Mouse (Mus musculus): ENCODE measurements around the gene Agbl4. TPM values are rescaled to one million over a fixed set of nuclear protein-coding genes. Genes with fewer than 3 reads are reported as not detected.

Agbl4 gene
- polyA plus RNA-seq, 1 experiment: 0.05 TPM

DNA sequence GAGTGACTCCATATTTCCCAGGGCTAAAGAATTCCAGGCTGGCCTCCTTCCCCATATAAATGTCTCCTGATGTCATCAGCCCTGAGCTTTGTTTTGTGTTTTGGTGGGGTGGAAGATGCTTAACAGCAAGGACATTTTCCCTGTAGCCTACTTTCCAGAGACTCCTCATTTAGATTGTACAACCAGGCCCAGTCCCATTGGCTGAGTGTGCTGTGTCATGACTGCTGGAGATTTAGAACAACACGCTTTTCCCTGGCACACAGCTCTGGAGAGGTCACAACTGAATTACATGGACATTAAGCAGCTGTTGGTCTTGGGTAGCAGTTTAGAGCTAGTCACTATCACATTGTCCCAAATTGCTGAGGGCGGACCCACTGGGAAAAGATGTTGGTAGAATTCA lies 1033.7 kb downstream of the Agbl4 start:
- 83% methylated on average over 2 of the region's 2 CpGs for WGBS
- DNase-seq (ENCODE audit: low read depth, low spot score): no peak

DNA sequence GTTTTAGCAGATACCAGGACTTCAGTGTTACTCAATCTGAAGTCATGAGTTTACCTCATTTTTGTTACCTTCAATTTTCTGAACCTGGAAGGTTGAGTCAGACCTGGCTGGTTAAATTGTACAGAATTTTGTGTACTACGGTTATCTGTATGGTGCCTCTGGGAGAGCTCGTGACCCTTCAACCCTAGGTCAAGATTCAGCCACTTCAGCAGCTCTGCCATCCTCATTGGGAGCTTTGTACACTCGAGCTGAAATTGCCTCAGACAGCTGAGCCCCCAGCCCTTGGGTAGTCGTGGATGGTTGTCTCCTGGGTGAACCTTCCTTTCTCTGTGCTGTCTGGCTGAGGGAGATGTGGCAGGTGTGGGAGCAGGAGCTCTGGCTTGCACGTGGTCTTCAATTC lies 1034.6 kb downstream of the Agbl4 start:
- DNase-seq (ENCODE audit: low read depth, low spot score): no peak
- WGBS: 55% methylated on average over 5 of the region's 5 CpGs

DNA sequence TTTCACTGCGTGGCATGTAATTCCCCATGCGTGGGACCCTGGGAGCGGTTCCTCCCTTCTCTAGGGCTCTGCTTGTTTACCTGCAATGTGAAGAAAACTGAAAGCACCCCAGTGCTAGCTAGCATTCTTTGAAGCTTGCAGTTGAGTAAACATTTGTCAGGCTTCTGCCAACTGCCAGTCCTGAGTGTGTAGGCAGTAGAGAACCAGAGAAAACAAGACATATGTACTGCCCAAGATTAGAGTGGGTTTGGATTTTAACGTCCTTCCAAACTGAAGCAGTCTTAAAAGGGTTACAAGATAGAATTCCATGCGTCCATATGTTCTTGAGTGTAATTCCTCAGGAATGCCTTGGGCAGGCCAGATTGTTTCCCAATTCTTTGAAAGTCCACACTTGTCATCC lies 1035.0 kb downstream of the Agbl4 start:
- WGBS: 61% methylated on average over 5 of the region's 5 CpGs
- DNase-seq (ENCODE audit: low read depth, low spot score): no peak

DNA sequence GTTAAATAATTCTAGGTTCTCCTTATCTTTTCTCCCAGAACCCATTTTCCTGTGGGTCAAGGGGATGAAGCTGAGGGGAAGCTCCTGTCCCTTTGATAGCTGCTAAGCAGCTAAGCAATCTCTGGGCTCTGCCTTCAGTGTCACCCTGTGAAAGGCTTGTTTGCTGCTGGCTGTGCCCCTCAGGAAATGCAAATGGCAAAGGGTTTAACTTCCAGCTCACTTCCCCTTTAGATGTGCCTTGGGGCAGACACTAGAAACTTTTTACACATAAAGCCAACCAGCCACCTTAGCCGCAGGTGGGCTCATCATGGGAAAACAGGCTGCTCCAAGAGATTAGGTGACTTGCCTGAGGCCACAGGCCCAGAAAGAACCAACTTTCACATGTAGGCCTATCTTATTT lies 1044.2 kb downstream of the Agbl4 start:
- WGBS: 87% methylated on average over 1 of the region's 1 CpGs
- DNase-seq (ENCODE audit: low read depth, low spot score): no peak

DNA sequence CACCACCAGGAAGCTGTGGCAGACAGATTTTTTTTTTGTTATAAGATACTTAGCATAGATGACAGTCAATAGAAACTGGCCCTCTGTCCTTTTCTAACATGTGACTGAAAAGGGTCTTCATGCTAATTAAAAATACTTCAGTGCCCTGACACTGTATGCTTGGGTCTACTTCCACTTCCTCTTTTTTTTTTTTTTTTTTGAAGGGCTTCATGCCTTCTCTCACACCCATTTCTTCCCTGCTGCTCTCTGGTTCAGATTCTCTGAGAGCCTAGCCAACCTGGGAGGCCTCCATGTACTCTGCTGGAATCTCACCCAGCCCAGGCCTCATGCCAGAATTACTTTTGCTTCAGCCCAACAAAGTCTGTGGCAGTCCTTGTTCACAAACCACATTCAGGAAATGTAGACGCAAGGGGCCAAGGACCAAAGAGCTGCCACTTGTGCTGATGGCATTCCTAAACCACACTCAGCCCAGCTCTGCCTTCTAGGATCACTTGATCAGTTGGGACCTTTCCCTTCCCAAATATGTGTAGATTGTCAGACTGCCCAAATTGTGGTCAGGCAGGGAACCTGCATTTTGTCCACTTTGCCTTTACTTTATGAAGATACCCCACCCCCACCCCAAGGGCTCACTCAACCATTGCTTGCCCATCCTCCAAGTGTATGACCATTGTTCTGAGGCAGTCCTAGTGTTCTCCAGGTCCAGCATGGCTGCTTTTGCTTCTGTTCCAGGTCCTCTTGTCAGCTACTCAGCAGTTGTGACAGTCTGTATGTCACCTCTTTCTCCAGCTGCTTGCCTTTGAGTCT lies 1045.2 kb downstream of the Agbl4 start:
- no peak for DNase-seq (ENCODE audit: low read depth, low spot score)

DNA sequence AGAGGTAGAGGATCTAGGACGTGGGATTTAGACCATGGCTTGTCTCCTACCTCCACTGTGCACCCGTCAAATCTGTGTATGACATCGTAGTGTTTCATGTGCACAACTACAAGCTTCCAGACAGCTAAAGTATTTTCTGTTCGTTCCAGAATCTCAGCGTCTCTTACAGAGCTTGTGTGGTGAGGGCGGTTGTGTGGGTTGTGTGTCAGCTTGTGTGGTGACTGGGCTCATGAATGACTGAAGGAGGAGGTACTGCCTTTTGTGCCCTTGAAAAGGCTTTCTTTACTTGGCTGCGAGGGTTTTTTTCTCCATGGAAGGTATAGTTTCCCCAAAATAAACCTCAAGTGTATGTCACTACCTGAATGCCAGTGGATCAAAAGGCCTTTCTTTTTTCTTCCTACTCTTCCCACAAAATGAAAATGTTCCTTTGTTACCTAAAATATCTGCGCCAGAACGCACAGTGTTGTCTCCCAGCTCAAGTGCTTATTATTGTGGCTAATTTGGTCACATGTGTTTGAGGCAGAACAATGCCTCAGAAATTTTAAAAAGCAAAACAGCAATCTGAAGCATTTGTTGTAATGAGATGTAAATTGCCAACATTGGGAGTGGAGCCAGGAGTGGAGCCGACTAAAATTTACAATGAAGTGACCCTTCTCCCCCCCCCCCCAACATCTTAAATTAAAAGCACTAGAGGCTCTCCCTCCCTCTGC lies 1046.6 kb downstream of the Agbl4 start:
- DNase-seq (ENCODE audit: low read depth, low spot score): no peak
- 79% methylated on average over 10 of the region's 10 CpGs for WGBS

More for the DNA sequence above, 1045.2 kb downstream of the Agbl4 start:
- WGBS: 49% methylated on average over 1 of the region's 1 CpGs

DNA sequence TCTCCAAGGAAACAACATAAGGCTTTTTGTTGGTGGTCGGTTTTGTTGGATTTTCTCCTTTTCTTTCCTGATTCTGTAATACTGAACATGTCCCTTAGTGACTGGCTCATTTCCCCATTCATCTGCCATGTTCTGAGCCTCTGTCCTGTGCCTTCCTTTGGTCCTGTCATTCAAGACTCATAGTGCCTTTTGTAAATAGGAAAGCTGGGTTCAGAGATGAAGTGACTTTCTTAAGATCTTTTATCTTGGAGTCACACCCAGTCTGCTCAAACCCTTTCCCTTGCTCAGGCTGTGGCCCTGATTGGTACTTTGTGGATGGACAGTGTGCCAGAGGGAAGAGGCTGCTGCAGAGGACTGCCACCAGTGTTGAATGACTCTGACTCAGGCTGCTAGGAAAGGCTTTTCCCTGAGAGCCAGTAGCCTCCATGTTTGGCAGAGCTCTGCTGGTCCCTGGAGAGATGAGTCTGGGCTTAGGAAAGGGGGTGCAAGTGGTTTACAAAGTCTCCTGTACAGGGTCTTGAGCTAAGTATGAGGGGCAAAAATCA lies 1047.2 kb downstream of the Agbl4 start:
- 82% methylated on average over 1 of the region's 1 CpGs for WGBS
- no peak for DNase-seq (ENCODE audit: low read depth, low spot score)

DNA sequence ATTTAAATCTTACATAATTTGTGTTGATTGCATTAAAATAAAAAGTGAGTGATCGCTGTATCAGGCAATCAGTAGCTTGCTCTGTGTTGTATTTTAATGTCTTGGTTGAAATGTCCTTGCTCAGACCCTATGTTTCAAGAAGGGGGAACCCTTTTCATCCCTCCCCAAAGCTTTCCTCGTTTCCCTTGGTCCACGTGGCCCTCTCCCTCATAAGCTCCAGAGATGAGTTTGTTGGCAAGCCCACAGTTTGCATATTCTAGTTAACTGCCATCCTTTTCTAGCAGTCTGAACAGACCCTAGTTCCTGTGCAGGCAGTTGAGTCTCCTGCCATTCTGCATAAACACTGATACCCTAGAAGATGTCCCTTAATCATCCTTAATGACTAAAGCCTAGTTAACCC lies 1050.5 kb downstream of the Agbl4 start:
- no peak for DNase-seq (ENCODE audit: low read depth, low spot score)
- WGBS: 78% methylated on average over 3 of the region's 3 CpGs

DNA sequence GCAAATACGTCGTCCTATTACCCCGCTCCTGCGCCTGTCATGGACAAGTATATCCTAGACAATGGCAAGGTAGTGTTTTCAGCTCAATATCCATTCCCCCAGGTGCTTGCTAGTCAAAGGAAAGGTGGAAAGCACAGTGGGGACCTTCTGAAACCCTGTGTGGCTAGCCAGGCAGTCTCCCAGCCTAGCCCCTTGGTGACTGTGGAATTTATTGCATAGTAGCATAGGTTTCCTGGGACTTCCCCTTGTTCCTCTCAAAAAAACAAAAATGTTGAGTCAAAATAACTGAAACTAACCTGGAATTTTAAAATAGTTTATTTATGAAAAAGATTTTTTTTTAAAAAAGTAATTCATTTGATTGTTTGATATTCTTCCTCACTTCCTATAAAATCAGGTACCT lies 1051.1 kb downstream of the Agbl4 start:
- no peak for DNase-seq (ENCODE audit: low read depth, low spot score)
- 100% methylated on average over 4 of the region's 4 CpGs for WGBS

DNA sequence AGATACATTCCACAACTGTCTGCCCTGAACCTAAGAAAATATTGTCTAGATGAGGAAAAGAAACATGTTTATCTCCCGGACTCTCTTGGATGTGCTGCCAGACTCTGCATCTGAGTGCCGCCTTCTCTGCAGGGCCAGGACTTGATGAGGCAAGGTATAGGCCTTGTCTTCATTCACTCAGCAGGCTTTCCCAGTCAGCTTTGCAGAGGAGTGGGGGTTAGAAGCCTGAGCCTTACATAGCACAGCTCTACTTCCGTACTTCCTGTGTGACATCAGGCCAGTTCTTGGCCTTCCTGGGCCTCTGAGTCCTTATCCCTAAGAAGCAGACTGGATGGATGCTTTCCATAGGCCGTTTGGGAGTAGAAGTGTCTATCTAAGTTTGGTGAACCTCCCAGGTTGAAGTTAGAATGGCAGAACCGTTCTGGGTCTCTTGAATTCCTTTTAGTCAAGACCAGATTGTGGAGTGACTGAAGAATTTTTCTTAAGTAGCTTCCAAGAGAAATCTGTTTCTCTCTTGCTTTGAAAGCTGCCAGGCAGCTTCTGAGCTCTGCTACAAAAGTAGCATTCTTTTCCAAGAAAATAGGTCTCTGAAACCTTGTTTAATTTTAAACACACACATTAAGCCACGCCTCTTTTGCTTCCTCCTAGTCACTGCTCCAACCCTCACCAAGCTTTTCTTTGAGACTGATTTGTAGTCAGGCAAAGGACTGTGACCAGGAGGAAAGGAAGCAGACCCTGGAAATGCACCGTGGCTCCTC lies 1052.2 kb downstream of the Agbl4 start:
- WGBS: 55% methylated on average over 7 of the region's 7 CpGs
- DNase-seq (ENCODE audit: low read depth, low spot score): no peak

DNA sequence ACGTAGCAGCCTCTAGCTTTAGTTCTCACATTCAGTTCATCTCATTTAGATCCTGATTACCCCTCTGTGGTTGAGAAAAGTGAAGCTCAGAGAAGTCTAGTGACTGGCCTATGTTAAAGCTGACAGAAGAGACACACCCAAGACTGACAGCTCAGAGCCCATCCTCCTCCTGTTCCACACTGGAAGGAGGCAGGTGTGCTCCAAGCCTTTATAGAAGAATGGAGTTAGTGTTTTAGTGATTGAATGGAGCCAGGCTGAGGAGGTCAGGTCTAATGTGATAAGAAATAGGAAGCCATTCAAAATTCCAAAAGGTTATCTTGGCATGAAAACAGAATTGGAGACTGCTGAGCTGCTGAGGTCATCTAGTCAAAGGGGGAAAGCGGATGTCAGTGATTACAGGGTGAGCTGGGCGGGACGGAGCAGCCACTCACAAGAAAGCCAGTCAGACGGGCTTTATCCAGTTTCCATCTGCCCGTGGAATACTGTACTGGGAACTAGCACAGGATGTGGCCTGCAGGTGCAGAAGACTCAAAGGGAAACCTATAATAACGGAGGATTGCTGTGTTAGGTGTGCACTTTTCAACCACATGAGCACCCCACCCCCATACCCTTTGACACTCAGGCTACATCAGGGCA lies 1053.9 kb downstream of the Agbl4 start:
- 34% methylated on average over 7 of the region's 7 CpGs for WGBS
- DNase-seq (ENCODE audit: low read depth, low spot score): no peak

DNA sequence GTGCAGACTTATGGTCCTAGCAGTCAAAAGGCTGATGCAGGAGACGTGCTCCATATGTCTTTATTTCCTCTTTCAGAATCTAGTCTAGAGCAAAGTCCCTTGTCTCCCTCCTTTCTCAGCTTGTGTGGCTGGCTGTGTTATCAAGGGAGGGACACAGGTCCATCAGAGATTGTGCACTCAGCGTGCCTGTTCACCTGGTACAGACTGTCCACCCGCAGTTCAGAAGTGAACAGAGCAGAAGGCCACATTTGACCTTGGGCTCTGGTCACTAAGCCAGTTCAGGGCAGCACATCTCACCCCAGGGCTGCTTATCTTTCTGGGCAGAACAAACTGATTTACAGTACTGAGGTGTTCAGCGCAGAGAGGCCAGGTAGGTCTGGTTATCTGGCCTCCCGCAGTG lies 1054.7 kb downstream of the Agbl4 start:
- 55% methylated on average over 5 of the region's 5 CpGs for WGBS
- no peak for DNase-seq (ENCODE audit: low read depth, low spot score)

DNA sequence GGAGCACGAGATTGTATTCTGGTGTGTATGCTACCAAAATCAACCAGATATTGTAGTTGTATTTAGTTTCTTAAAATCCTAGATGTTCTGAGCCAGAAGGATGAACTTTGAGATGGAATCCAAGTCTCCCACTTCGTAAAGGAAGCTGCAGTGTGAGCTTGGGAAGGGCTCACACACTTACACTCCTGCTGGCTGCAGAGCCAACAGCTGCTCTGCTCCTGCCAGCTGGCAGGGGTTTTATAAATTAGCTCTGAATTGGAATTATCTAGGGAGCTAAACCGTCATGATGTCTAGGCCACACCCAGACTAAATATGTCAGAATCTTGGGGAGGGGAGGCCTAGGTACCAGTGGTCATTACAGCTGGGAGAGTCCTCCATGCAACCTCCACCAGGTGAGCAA lies 1055.8 kb downstream of the Agbl4 start:
- no peak for DNase-seq (ENCODE audit: low read depth, low spot score)
- WGBS: 54% methylated on average over 3 of the region's 3 CpGs

DNA sequence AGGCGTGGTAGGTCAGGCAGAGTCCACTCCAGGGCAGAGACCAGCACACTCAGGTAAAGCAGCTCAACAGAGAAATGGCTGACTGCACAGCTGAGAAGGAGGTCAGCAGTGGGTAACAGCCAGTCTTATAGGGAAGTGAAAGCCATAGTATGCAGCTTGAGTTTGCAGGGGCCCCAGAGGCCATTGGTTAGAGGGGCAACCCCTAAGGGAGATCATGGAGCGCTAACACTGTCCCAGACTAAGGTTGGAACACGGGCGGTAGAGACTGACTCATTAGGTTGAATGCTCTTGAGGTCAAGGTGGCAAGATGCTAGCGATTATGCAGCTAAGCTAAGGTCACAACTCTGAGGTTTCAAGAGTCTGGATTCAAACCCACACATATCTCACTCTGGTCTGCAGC lies 1058.2 kb downstream of the Agbl4 start:
- WGBS: 90% methylated on average over 5 of the region's 5 CpGs
- no peak for DNase-seq (ENCODE audit: low read depth, low spot score)

DNA sequence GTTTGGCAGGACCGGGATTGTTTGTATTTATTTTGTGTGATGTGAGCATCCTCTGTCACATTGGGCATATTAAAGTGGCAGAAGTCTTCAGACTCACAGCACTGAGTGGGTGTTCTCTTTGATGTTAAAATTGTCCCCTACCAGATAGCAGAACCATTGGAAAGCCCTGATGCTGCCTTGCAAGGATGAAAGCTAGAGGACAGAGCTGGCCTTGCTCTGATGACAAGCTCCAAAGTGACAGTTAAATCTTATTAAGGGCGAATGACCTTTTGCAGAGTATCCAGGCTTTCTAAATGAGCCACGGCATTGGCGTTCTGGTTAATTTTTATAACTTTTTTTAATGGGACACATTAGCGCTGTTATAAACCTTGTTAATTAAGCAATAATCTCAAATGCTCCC lies 1060.1 kb downstream of the Agbl4 start:
- 90% methylated on average over 5 of the region's 5 CpGs for WGBS
- DNase-seq (ENCODE audit: low read depth, low spot score): no peak

DNA sequence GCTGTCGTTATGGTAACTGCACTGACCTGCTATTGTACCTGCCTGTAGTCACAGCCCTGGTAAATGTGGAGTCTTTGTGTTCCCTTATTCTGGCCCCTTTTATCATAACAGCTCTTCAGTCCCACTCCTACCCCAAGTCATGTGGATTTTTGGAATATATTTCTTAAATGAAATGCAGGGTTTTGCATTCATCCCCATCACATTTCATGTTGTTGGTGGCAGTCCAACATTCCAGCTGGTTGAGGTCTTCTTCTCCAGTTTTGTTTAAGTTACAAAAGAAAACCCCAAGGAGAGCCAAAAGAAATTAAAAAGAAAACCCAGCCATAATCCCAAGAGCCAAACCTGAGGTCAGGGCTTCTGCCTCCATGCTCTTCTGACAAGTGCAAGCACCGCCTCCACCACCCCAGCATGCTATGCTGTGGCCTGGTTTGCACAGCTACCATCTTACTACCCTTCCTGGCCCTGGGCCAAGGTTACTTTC lies 1069.9 kb downstream of the Agbl4 start:
- WGBS: 74% methylated on average over 2 of the region's 2 CpGs
- no peak for DNase-seq (ENCODE audit: low read depth, low spot score)

DNA sequence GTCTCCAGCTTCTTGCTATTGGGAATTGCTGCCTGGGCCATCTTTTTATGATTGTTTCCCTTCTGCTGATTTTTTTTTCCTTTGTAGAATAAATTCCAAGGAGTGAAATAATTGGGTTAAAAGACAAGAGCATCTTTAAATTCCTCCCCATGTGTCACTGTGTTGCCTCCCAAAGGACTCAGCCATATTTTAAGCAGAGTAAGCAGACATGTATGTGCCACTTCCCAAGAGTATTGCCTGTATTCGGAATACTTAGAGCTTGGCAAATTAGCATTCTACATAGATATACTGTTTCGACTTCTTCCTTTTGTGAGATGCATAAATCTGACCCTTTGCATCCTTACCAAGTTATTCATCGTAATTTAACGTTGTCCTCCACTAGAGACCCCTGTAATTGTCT lies 1070.3 kb downstream of the Agbl4 start:
- 75% methylated on average over 4 of the region's 4 CpGs for WGBS
- no peak for DNase-seq (ENCODE audit: low read depth, low spot score)

DNA sequence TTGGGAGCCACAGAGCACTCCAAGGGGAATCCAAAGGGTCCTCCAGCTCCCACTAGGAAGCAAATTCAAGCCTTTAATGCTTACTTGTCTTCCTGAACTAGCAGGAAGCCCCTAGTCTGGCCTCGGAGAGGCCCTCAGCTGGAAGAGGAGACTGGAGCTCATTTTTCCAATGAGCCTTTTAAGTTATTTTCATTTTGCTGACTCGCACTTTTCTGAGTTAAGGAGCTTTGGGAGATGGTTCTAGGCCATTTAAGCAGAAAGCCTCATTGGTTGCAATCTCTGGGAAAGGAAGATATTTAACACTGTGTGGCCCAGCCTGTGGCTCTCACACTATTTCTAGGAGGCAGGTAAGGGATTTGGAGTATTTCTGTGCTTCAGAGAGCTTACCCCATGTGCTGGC lies 1072.4 kb downstream of the Agbl4 start:
- DNase-seq (ENCODE audit: low read depth, low spot score): no peak
- 78% methylated on average over 2 of the region's 2 CpGs for WGBS

DNA sequence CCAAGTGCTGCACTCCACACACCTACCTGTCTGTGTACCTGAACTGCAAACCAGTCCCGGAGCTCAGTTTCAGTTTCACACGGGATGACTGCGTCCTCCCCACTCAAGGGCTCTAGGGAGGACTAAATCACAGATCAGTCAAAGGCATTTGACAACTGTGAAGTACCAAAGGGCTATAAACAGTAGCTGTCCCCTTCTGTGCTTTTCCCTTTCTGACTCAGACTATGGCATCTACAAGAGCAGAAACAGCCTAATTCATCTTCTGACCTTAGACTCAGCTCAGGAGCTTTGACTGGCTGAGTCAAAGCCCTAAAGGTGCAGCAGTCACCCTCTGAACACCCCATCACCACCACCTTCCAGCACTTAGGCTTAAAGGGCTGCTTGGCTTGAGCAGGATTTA lies 1074.3 kb downstream of the Agbl4 start:
- DNase-seq (ENCODE audit: low read depth, low spot score): no peak
- WGBS: 54% methylated on average over 3 of the region's 3 CpGs

DNA sequence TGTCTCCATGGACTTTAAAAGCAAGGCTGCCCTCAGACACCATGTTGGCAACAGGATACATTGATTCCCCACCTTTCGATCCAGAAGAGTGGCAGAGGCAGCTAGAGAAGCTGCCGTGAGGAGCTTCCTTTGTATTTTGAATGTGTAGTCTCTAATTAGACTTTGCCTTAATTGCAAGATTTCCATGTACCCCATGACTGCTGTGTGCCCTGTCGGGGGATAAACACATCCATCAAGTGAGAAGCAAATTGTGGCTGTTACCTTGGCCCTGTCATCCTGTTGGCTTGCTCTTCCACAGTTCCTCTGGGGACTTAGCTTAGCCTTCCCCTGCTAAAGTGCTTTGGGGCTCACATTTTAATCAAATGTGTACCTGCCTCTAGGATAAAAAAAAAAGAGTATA lies 1075.0 kb downstream of the Agbl4 start:
- 80% methylated on average over 3 of the region's 3 CpGs for WGBS
- DNase-seq (ENCODE audit: low read depth, low spot score): no peak
